Mouse (Mus musculus) lung, postnatal 0 days (tissue): ENCODE measurements around the gene Clns1a.

Experiments
- CTCF ChIP-seq: IDR thresholded peaks from 2 replicates; pipeline ENCODE4 v1.5.1; 2016; ENCODE audit warnings: antibody characterized with exemption, mild to moderate bottlenecking
- EP300 ChIP-seq: IDR thresholded peaks from 2 replicates; pipeline ENCODE4 v1.6.1; 2016; ENCODE audit warnings: antibody characterized with exemption, mild to moderate bottlenecking, control low read depth

DNA sequence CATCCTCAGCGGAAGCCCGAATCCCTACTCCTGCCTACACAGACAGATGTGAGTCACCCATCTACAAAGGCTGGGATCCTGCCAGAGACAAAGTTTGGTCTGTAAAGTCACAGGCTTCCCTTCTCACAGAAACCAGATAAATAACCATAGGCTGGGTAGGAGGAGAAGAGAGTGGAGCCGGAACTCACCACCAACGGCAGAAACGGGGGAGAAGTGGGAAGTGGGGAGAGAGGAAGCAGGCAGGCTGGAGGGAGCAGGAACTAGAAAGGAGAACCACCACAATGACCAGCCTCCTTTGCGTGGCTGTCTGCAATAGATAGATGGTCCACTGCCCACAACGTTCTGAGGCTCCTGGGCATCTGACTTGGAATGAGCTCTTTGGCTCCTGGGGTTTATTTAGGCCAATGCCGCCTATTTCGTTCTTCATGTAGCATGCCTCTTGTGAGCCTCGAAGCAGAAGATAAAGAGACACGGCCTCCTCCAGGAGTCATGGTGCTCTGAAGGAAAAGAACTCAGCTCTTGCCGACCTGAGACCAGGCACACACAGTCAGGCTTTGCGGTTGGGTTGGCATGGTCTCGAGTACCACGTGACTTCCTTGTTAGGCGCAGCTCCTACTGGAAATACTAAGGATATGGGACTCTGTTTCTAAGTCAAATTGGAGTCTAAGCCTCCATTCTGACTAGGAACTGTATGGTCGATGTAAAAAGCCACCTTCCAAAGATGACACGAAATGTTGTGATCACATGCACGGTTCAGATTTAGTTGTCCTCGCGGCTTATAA is 68.9 kb downstream of the Clns1a start:
- no peak for TF ChIP-seq CTCF
- TF ChIP-seq EP300, result no peak
